20 mouse cellular contexts compared by ENCODE assay signal in the genomic region with DNA sequence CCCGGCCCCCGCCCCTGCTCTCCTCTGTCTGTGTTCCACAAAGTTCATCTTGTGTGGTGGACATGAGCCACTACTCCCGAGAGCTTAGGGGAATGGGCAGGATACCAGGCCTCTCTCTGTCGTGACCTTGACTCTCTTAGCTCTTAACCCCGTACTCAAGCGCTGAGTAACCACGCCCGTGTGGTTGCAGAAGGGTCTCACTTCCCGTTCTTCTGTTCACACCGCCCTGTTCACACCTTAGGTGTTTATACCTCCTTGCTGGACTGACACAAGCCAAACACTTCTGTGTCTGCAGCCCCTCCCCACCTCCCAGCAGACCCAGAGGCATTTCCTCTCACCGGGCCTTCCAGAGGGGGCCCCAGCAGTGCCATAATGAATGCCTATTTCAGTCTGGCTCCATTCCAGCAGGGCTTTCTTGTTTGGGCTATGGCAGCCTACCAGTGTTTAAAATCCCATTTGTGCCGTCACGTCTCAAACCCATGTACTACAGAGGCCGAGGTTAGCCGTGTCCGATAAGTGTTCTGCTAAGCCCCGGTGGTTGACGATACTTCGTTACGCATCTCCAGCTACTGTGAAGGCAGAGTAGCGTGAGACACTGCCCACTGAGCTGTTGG. TPM values are rescaled to one million over a fixed set of nuclear protein-coding genes. Genes with fewer than 3 reads are reported as not detected.
A peak's percentile ranks its signal among the peaks of the same experiment; 100 is the strongest.
DNase-seq lines count a peak whose midpoint lies in the region; ATAC-seq lines count a peak whose summit lies in the region.
"Had no signal": no experiment of that assay in that cellular context is flagged by ENCODE, and none has a peak within 500 bp of the region (broad histone marks: within the 10 kb centered on the region; RNA-seq: fewer than 3 reads in every experiment).

No protein-coding gene starts in this region.

- DNase-seq in hindbrain, embryonic 11.5 days (ENCODE audit: low spot score), result no peak
- peak; percentile 46 for DNase-seq in retina, postnatal 1 day
- no peak for DNase-seq in retina, embryonic 14.5 days (ENCODE audit: low spot score)
- no peak for DNase-seq in gastrocnemius, postnatal 25 days
- DNase-seq: adrenal gland, adult 8-10 months; cerebellum, postnatal 14 days; kidney, adult 11 months; left cerebral cortex, postnatal 4 days; lung, postnatal 4 days; thymus, postnatal 14 days had no signal

- peaks cover 10% of the 10 kb centered on the region for H3K4me1 ChIP-seq in hindbrain, embryonic 12.5 days
- H3K4me1 ChIP-seq in hindbrain, embryonic 11.5 days (replicated peaks; ENCODE audit: control insufficient read depth, insufficient read depth, low read length), result no peaks in the 10 kb centered on the region
- H3K4me1 ChIP-seq in hindbrain, embryonic 16.5 days (ENCODE audit: control insufficient read depth, insufficient read depth, low read depth, low read length), result peaks cover 3% of the 10 kb centered on the region
- H3K4me1 ChIP-seq in neural tube, embryonic 14.5 days (ENCODE audit: control insufficient read depth, insufficient read depth, low read length), result 0 out of 2 replicates have a peak, but pooled peaks cover 5% of the 10 kb centered on the region
- H3K4me1 ChIP-seq in kidney, embryonic 14.5 days (ENCODE audit: control insufficient read depth, insufficient read depth, low read length), result no peaks in the 10 kb centered on the region
- H3K4me1 ChIP-seq: lung, embryonic 15.5 days had no signal

- H3K4me2 ChIP-seq in hindbrain, embryonic 12.5 days (replicated peaks), result no peak overlapping the region
- H3K4me2 ChIP-seq in hindbrain, embryonic 11.5 days (replicated peaks; ENCODE audit: low read depth, low read length), result no peak overlapping the region
- H3K4me2 ChIP-seq in hindbrain, embryonic 16.5 days (ENCODE audit: low read length), result no peak overlapping the region
- H3K4me2 ChIP-seq in neural tube, embryonic 14.5 days (ENCODE audit: low read depth, low read length), result no peak overlapping the region
- no peak overlapping the region for H3K4me2 ChIP-seq in kidney, embryonic 14.5 days (replicated peaks; ENCODE audit: low read depth, low read length)
- H3K4me2 ChIP-seq: embryonic facial prominence, embryonic 13.5 days; lung, embryonic 15.5 days had no signal

- H3K4me3 ChIP-seq in hindbrain, embryonic 12.5 days, result no peak overlapping the region
- no peak overlapping the region for H3K4me3 ChIP-seq in hindbrain, embryonic 11.5 days (ENCODE audit: low read depth, low read length)
- H3K4me3 ChIP-seq in hindbrain, embryonic 16.5 days (ENCODE audit: low read length), result no peak overlapping the region
- H3K4me3 ChIP-seq in neural tube, embryonic 14.5 days (ENCODE audit: low read depth, low read length), result no peak overlapping the region
- no peak overlapping the region for H3K4me3 ChIP-seq in kidney, embryonic 14.5 days (ENCODE audit: low read length)
- H3K4me3 ChIP-seq: embryonic facial prominence, embryonic 13.5 days; layer of hippocampus, adult 2 months; lung, embryonic 15.5 days; myocyte had no signal

- peak; percentile 57 for ATAC-seq in hindbrain, embryonic 12.5 days (ENCODE audit: low FRiP score)
- ATAC-seq in hindbrain, embryonic 11.5 days (ENCODE audit: low FRiP score), result no peak
- ATAC-seq in hindbrain, embryonic 16.5 days, result 0 out of 2 replicates have a peak, but pooled peaks have one; percentile 22
- ATAC-seq in neural tube, embryonic 14.5 days (ENCODE audit: low read depth), result 0 out of 2 replicates have a peak, but pooled peaks have one; percentile 36
- ATAC-seq in kidney, embryonic 14.5 days (ENCODE audit: low FRiP score, low TSS enrichment), result no peak

- no peak overlapping the region for H3K9ac ChIP-seq in hindbrain, embryonic 12.5 days
- no peak overlapping the region for H3K9ac ChIP-seq in hindbrain, embryonic 11.5 days (ENCODE audit: low read depth, low read length)
- no peak overlapping the region for H3K9ac ChIP-seq in hindbrain, embryonic 16.5 days (ENCODE audit: low read depth, low read length)
- H3K9ac ChIP-seq in neural tube, embryonic 14.5 days (replicated peaks; ENCODE audit: low read depth, low read length), result no peak overlapping the region
- H3K9ac ChIP-seq in kidney, embryonic 14.5 days (ENCODE audit: low read depth, low read length), result no peak overlapping the region
- H3K9ac ChIP-seq: embryonic facial prominence, embryonic 13.5 days; liver, embryonic 14.5 days; lung, embryonic 15.5 days had no signal

- 73% methylated on average over 21 of the region's 21 CpGs for WGBS in hindbrain, embryonic 12.5 days
- 85% methylated on average over 21 of the region's 21 CpGs for WGBS in hindbrain, embryonic 11.5 days
- 57% methylated on average over 21 of the region's 21 CpGs for WGBS in hindbrain, embryonic 16.5 days
- 65% methylated on average over 21 of the region's 21 CpGs for WGBS in neural tube, embryonic 14.5 days
- 63% methylated on average over 21 of the region's 21 CpGs for WGBS in kidney, embryonic 14.5 days

- H3K36me3 ChIP-seq in hindbrain, embryonic 12.5 days, result no peaks in the 10 kb centered on the region
- no peaks in the 10 kb centered on the region for H3K36me3 ChIP-seq in hindbrain, embryonic 11.5 days (ENCODE audit: control insufficient read depth, insufficient read depth, low read length)
- no peaks in the 10 kb centered on the region for H3K36me3 ChIP-seq in hindbrain, embryonic 16.5 days (ENCODE audit: control insufficient read depth, insufficient read depth, low read length)
- H3K36me3 ChIP-seq in neural tube, embryonic 14.5 days (ENCODE audit: control insufficient read depth, insufficient read depth, low read length), result no peaks in the 10 kb centered on the region
- H3K36me3 ChIP-seq in kidney, embryonic 14.5 days (ENCODE audit: control insufficient read depth, insufficient read depth, low read length), result no peaks in the 10 kb centered on the region
- H3K36me3 ChIP-seq: embryonic facial prominence, embryonic 13.5 days; lung, embryonic 15.5 days had no signal

- H3K9me3 ChIP-seq in hindbrain, embryonic 12.5 days (replicated peaks), result no peaks in the 10 kb centered on the region
- H3K9me3 ChIP-seq in hindbrain, embryonic 11.5 days (ENCODE audit: control insufficient read depth, low read length), result no peaks in the 10 kb centered on the region
- H3K9me3 ChIP-seq in hindbrain, embryonic 16.5 days (ENCODE audit: control insufficient read depth, low read length), result no peaks in the 10 kb centered on the region
- no peaks in the 10 kb centered on the region for H3K9me3 ChIP-seq in neural tube, embryonic 14.5 days (ENCODE audit: control insufficient read depth, low read length)
- no peaks in the 10 kb centered on the region for H3K9me3 ChIP-seq in kidney, embryonic 14.5 days (ENCODE audit: control insufficient read depth, low read length)
- H3K9me3 ChIP-seq: embryonic facial prominence, embryonic 13.5 days; lung, embryonic 15.5 days had no signal

- peak overlapping the region; percentile 35; the same call in 1 of the 2 replicates for H3K27ac ChIP-seq in hindbrain, embryonic 12.5 days
- no peak overlapping the region for H3K27ac ChIP-seq in hindbrain, embryonic 11.5 days (ENCODE audit: low read depth, low read length)
- no peak overlapping the region for H3K27ac ChIP-seq in hindbrain, embryonic 16.5 days (ENCODE audit: low read depth, low read length)
- no peak overlapping the region for H3K27ac ChIP-seq in neural tube, embryonic 14.5 days (ENCODE audit: low read depth, low read length)
- H3K27ac ChIP-seq in kidney, embryonic 14.5 days (ENCODE audit: low read depth, low read length), result no peak overlapping the region
- H3K27ac ChIP-seq: embryonic facial prominence, embryonic 13.5 days; kidney, postnatal 0 days; layer of hippocampus, adult 2 months; liver, embryonic 14.5 days; lung, embryonic 15.5 days had no signal

- peaks cover 3% of the 10 kb centered on the region; the same call in 1 of the 2 replicates for H3K27me3 ChIP-seq in hindbrain, embryonic 12.5 days
- no peaks in the 10 kb centered on the region for H3K27me3 ChIP-seq in hindbrain, embryonic 11.5 days (ENCODE audit: control insufficient read depth, insufficient read depth, low read length)
- H3K27me3 ChIP-seq in hindbrain, embryonic 16.5 days (replicated peaks; ENCODE audit: control insufficient read depth, insufficient read depth, low read length), result no peaks in the 10 kb centered on the region
- H3K27me3 ChIP-seq in neural tube, embryonic 14.5 days (ENCODE audit: control insufficient read depth, insufficient read depth, low read length), result no peaks in the 10 kb centered on the region
- H3K27me3 ChIP-seq in kidney, embryonic 14.5 days (ENCODE audit: control insufficient read depth, insufficient read depth, low read length), result no peaks in the 10 kb centered on the region
- H3K27me3 ChIP-seq: lung, embryonic 15.5 days had no signal

RNA-seq across cellular contexts. Expression of gene Cdh4, which starts 46.4 kb away (rescaled TPM):
- 25.1 and 26.1 TPM in 2 replicates for polyA plus RNA-seq in hindbrain, embryonic 12.5 days (2016; fragmentation: Nextera tagmentation; extraction: Ambion mirVana)
- 8.2 and 8.8 TPM in 2 replicates for polyA plus RNA-seq in hindbrain, embryonic 11.5 days (2014; fragmentation: Nextera tagmentation; extraction: Ambion mirVana)
- polyA plus RNA-seq in hindbrain, embryonic 16.5 days (2015; fragmentation: Nextera tagmentation; extraction: Ambion mirVana), result 43.0 and 46.7 TPM in 2 replicates
- polyA plus RNA-seq in neural tube, embryonic 14.5 days (2014; fragmentation: Nextera tagmentation; extraction: Ambion mirVana), result 29.5 and 29.8 TPM in 2 replicates
- 14.5 and 19.4 TPM in 2 replicates for polyA plus RNA-seq in kidney, embryonic 14.5 days (2014; fragmentation: Nextera tagmentation; extraction: Ambion mirVana)
- total RNA-seq in gastrocnemius, postnatal 25 days (2021), result 1 to 10 TPM; 6.7 to 9.6 TPM
- polyA plus RNA-seq: myocyte had no signal

Comparison
In these comparisons a context has a peak if more than half of its experiments do, and no peak if none do; other contexts are left out.
1. ATAC-seq: peak in hindbrain, embryonic 12.5 days (single experiment), hindbrain, embryonic 16.5 days (single experiment) and neural tube, embryonic 14.5 days (single experiment); none in hindbrain, embryonic 11.5 days (single experiment) and kidney, embryonic 14.5 days (single experiment).